Mouse (Mus musculus): ENCODE data around the gene Gm3642.
"Not testable (repeated sequence)": the region's sequence is repeated elsewhere in the genome, so short reads cannot be mapped to it uniquely, and the experiment has no call there.

Gene Gm3642

GRCm38 (mm10) chr14:6840211-6840610 lies at the start of gene Gm3642:
TSS of gene Gm3642 (minus strand) at chr14:6840311.
- DNase-seq (ENCODE audit: low read depth, low spot score): not testable (repeated sequence)

GRCm38 (mm10) chr14:6889521-6890012 lies 49.5 kb upstream of the Gm3642 start, which contains the start of gene Gm3667:
TSS of gene Gm3667 (minus strand) at chr14:6889962.
- DNase-seq (ENCODE audit: low read depth, low spot score): not testable (repeated sequence)

- not testable (repeated sequence) for DNase-seq (ENCODE audit: low read depth, low spot score)
These were observed 48.7 kb upstream of the Gm3642 start for GRCm38 (mm10) chr14:6888811-6889210.

GRCm38 (mm10) chr14:6823297-6823696 lies 16.8 kb downstream of the Gm3642 start:
- not testable (repeated sequence) for DNase-seq (ENCODE audit: low read depth, low spot score)
